Mouse (Mus musculus) liver, postnatal 0 days (tissue): Measurements from ENCODE around the gene Hamp. TPM values are rescaled to one million over a fixed set of nuclear protein-coding genes. Genes with fewer than 3 reads are reported as not detected.

Experiments used
- ATAC-seq: fragments of 200-750 bp; cut with Nextera tagmentation; 2 replicates; pipeline ENCODE4 v1.8.0; 2017; ENCODE audit warnings: mild to moderate bottlenecking, moderate library complexity
- DNase-seq: peaks from one replicate; pipeline ENCODE4 v3.0.0-alpha.2; 2016
- H3K27ac ChIP-seq: fragments of 300-500 bp; sonication (generic); 2 replicates; pipeline ENCODE4 v1.5.1; 2014; ENCODE audit warnings: antibody characterized with exemption, moderate library complexity, mild to moderate bottlenecking, low read depth
- H3K27me3 ChIP-seq: fragments of 300-500 bp; sonication (generic); 2 replicates; pipeline ENCODE4 v1.6.1; 2014; ENCODE audit warnings: low read length, control low read depth, mixed read lengths; ENCODE audit not compliant: insufficient read depth
- H3K36me3 ChIP-seq: fragments of 300-500 bp; sonication (generic); replicated peaks from 2 replicates; pipeline ENCODE4 v1.6.1; 2014; ENCODE audit warnings: mild to moderate bottlenecking, control low read depth, low read length, moderate library complexity, mixed read lengths; ENCODE audit not compliant: insufficient read depth
- H3K4me1 ChIP-seq: fragments of 300-500 bp; sonication (generic); 2 replicates; pipeline ENCODE4 v1.6.1; 2014; ENCODE audit warnings: antibody characterized with exemption, mild to moderate bottlenecking, control low read depth; ENCODE audit not compliant: insufficient read depth
- H3K4me2 ChIP-seq: fragments of 300-500 bp; sonication (generic); 2 replicates; pipeline ENCODE4 v1.6.1; 2014; ENCODE audit warnings: low read depth, mild to moderate bottlenecking, low read length, moderate library complexity, mixed read lengths
- H3K4me3 ChIP-seq: fragments of 300-500 bp; sonication (generic); 2 replicates; pipeline ENCODE4 v1.5.1; 2014; ENCODE audit warnings: low read depth, low read length
- H3K9ac ChIP-seq: fragments of 300-500 bp; sonication (generic); replicated peaks from 2 replicates; pipeline ENCODE4 v1.6.1; 2014; ENCODE audit warnings: mild to moderate bottlenecking, moderate library complexity
- H3K9me3 ChIP-seq: fragments of 300-500 bp; sonication (generic); 2 replicates; pipeline ENCODE4 v1.6.1; 2016; ENCODE audit warnings: mild to moderate bottlenecking, control low read depth, low read length, mixed read lengths
- CTCF ChIP-seq: sonication (generic); IDR thresholded peaks from 2 replicates; pipeline ENCODE4 v1.5.1; 2016; ENCODE audit warnings: antibody characterized with exemption, low read depth
- EP300 ChIP-seq: IDR thresholded peaks from 2 replicates; pipeline ENCODE4 v1.6.1; 2016; ENCODE audit warnings: antibody characterized with exemption, low read depth, mild to moderate bottlenecking
- WGBS: fragments of 180-500 bp; shearing (Covaris S2); extraction: QIAGEN DNeasy Blood & Tissue Kit; methylation state at CpG from one replicate; pipeline ENCODE4 v1.1.7; 2014; ENCODE audit not compliant: insufficient replicate concordance; 5-methylcytosine and 5-hydroxymethylcytosine counted together
- polyA plus RNA-seq: library from polyadenylated mRNA; unstranded; fragments of >200 nt; fragmentation: Nextera tagmentation; extraction: Ambion mirVana; gene quantifications from 2 replicates; pipeline ENCODE4 v1.2.1, GENCODE M21; 2015

The Hamp gene
- polyA plus RNA-seq, 1 experiment from 2014 or later = 248 TPM

DNA sequence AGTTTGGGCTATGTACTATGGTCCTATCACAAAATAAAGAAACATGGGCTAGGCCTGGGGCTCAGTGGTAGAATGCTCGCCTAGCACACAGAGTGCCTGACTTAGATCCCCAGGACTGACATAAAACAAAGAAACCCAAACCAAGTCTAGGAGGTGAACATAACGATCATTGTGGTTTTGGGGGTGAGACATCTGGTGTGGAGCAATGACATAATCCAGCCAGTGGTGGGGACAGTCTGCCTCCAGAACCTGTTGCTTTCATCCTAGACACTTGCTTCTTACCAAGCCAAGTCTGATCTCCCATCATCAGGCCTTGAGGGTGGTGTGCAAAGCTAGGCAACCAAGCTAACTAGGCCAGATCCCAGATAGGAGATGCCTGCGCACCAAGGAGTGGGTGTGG, 22.8 kb upstream of the Hamp start:
- no peak overlapping the region for H3K27ac ChIP-seq
- TF ChIP-seq CTCF = no peak
- no peak for TF ChIP-seq EP300

DNA sequence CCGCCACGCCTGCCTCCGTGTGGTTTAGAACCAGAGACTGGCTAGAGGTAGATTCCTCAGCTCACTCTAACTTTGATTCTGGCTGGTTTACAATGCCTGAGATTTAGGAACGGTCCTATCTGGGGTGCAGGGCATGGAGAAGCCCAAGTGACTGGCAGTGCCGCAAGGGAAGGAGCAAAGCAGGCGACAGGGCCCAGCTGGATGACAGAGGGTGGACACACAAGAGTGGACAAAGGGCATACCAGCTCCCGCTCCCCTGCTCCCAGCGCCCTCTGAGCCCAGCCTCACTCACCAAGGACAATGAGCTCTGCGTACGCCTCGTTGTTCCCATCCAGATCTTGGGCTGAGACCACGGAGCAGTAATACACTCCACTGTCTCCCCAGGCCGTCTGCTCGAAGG, 21.8 kb upstream of the Hamp start:
- Histone ChIP-seq H3K9me3 (no peaks in the 10 kb centered on the region), H3K27me3 (no peaks in the 10 kb centered on the region), H3K4me1 (no peaks in the 10 kb centered on the region), H3K36me3 (no peaks in the 10 kb centered on the region; the same call in 1 of the 2 replicates), H3K27ac (no peak overlapping the region), H3K9ac (no peak overlapping the region), H3K4me3 (no peak overlapping the region), H3K4me2 (no peak overlapping the region)
- ATAC-seq = no peak
- TF ChIP-seq EP300 (no peak), CTCF (no peak)
- WGBS = 79% methylated on average over 14 of the region's 14 CpGs
- DNase-seq = no peak

More for the DNA sequence above, 22.8 kb upstream of the Hamp start:
- 51% methylated on average over 3 of the region's 3 CpGs for WGBS
- ATAC-seq (no peak), DNase-seq (no peak)
- H3K27me3 ChIP-seq = no peaks in the 10 kb centered on the region
- H3K9ac ChIP-seq = no peak overlapping the region
- H3K36me3 ChIP-seq = no peaks in the 10 kb centered on the region; the same call in 1 of the 2 replicates
- H3K4me3 ChIP-seq = no peak overlapping the region
- no peaks in the 10 kb centered on the region for H3K9me3 ChIP-seq
- no peaks in the 10 kb centered on the region for H3K4me1 ChIP-seq
- no peak overlapping the region for H3K4me2 ChIP-seq

DNA sequence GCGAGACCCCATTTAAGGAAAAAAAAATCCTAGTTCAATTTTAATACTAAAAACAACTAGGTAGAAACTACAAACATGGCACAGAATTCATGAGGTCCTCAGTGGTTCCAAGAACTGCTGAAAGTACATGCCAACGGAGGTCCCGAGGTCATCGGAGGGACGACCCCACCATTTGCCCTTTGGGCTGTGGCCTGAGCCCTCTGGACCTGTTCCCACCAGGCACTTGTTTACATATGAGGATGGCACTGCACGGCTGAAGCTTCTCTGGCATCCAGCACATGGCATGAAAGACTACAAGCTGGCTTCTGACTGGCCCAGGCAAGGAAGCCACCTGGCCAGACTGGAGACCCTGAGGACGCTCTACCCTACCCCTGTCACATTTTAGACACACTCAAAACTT, 20.5 kb upstream of the Hamp start:
- H3K27me3 ChIP-seq = no peaks in the 10 kb centered on the region
- no peak for DNase-seq
- no peak overlapping the region for H3K9ac ChIP-seq
- no peak for TF ChIP-seq EP300
- no peak for TF ChIP-seq CTCF
- ATAC-seq = no peak
- whole genome bisulfite sequencing = 77% methylated on average over 7 of the region's 7 CpGs
- no peak overlapping the region for H3K4me3 ChIP-seq
- no peaks in the 10 kb centered on the region for H3K9me3 ChIP-seq
- H3K27ac ChIP-seq = no peak overlapping the region
- H3K4me1 ChIP-seq = no peaks in the 10 kb centered on the region
- no peak overlapping the region for H3K4me2 ChIP-seq
- no peaks in the 10 kb centered on the region; the same call in 1 of the 2 replicates for H3K36me3 ChIP-seq

DNA sequence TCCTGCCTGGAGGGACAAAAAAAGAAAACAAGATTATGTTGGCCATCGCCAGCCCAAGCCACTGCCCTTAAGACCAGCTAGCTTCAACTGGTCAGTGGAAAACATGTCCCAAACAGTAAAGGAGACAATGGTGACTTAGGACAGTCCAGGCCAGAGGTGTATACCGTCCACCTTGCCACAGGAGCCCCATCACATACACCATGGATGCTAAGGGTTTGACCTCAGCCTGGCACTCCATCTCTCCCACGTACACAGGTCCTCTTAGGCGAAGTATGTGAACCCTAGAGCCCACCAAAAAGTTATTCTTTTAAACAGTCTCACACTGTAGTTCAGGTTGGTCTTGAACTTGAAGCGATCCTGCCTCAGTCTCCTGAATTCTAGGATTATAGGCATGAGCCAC, 19.0 kb upstream of the Hamp start:
- peaks cover 7% of the 10 kb centered on the region for H3K4me1 ChIP-seq
- no peak for ATAC-seq
- H3K36me3 ChIP-seq = peaks cover 4% of the 10 kb centered on the region
- no peak overlapping the region for H3K4me3 ChIP-seq
- no peak for TF ChIP-seq EP300
- no peak for TF ChIP-seq CTCF
- H3K9ac ChIP-seq = no peak overlapping the region
- no peak for DNase-seq
- no peak overlapping the region for H3K27ac ChIP-seq
- H3K4me2 ChIP-seq = no peak overlapping the region
- H3K9me3 ChIP-seq = no peaks in the 10 kb centered on the region
- no peaks in the 10 kb centered on the region for H3K27me3 ChIP-seq
- WGBS = 78% methylated on average over 5 of the region's 5 CpGs

DNA sequence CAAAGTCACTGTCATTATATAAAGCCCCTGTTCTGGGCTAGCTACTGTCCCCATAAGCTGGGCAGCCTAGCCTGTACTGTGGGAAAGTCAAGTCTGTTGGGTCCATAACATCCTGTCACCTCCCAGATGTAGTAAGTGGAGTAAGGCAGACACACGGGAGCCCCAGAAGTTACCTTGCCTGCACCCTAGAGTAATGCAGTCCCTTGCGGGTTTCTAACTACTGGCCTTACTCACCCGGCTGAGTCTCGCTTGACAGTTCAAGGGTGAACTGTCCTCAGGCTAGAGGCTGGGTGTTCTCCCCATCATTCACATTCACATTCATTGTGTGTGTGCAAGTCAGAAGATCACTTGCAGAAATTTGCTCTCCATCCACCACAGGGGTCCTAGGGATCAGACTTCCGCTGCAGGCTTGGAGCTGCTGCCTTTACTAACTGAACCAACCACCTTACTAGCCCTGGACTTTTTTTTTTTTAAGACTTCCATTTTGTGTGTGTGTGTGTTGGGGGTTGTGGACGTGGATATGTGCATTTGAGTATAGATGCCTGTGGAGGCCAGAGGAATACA, 16.0 kb upstream of the Hamp start:
- Histone ChIP-seq H3K9me3 (no peaks in the 10 kb centered on the region), H3K27ac (no peak overlapping the region), H3K9ac (no peak overlapping the region), H3K27me3 (no peaks in the 10 kb centered on the region), H3K36me3 (peaks cover 7% of the 10 kb centered on the region), H3K4me2 (no peak overlapping the region), H3K4me1 (peaks cover 16% of the 10 kb centered on the region), H3K4me3 (no peak overlapping the region)
- TF ChIP-seq EP300 (no peak), CTCF (no peak)
- 81% methylated on average over 6 of the region's 6 CpGs for WGBS
- no peak for ATAC-seq
- DNase-seq = no peak

DNA sequence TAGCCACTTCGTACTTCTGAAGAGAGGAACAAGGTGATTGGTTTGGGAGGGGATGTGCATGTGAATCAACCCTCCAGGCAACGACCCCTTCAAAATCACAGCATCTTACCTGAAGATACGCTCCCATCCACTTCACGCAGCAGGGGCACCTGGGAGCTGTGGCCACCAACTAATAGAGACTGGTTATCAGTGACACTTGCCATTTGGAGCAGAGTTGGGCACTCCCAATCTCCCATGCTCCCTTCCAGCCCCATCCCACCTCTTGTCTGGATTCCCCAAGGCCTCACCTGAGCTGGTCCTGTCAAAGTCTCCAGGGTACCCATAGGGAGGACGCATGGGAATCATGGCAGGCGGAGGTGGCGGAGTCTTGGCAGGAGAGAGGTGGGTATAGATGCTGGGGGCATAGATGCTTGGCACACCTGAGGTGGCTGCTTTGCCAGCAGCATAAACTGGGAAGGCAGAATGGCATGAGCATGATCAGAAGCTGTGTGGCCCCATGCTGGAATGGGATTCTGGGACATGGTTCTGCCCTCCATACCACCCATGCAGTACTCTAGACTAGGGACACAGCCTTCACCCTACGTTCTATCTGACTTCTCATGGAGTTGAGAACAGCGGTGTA, 15.1 kb upstream of the Hamp start:
- H3K4me3 ChIP-seq = no peak overlapping the region
- 89% methylated on average over 9 of the region's 9 CpGs for WGBS
- no peak overlapping the region for H3K4me2 ChIP-seq
- H3K36me3 ChIP-seq = peaks cover 15% of the 10 kb centered on the region
- H3K9me3 ChIP-seq = no peaks in the 10 kb centered on the region
- ATAC-seq = no peak
- H3K9ac ChIP-seq = no peak overlapping the region
- H3K27me3 ChIP-seq = no peaks in the 10 kb centered on the region
- H3K4me1 ChIP-seq = peaks cover 23% of the 10 kb centered on the region
- DNase-seq = no peak
- no peak overlapping the region for H3K27ac ChIP-seq
- TF ChIP-seq CTCF (no peak), EP300 (no peak)
